Mouse (Mus musculus) 3134 (cell line): ENCODE results near the gene Btbd35f3.
"Not testable (repeated sequence)": the region's sequence is repeated elsewhere in the genome, so short reads cannot be mapped to it uniquely, and the experiment has no call there.

Source experiments
- DNase-seq: peaks from one replicate; pipeline ENCODE4 v3.0.0-alpha.2; 2011; ENCODE audit warnings: low spot score; ENCODE audit not compliant: insufficient read length; ENCODE audit errors: extremely low read depth

The Btbd35f3 gene

DNA sequence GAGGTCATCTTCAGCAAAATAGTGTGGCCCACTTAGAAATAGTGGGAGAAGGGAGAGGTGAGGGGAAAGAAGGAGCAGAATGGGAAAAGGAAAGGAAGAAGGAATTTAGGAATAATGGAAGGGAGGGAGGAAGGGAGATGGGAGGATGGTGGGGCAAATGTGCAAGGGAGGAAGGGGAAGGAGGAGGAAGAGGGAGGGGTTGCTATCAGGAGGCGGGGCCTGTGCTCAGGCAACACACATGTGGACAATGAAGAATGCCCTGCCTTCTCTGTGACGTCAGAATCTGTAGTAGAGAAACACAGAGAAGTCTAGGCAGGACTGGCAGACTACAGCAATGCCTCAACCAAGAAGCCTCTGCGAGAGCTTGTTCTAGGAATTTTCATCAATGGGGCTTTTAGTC, at the start of gene Btbd35f3:
Gene Btbd35f3, plus strand, starts transcription at position 301 of the 400 bp plus-strand sequence.
- not testable (repeated sequence) for DNase-seq
